Mouse (Mus musculus): Measurements from ENCODE around the gene Cpox. TPM values are rescaled to one million over a fixed set of nuclear protein-coding genes. Genes with fewer than 3 reads are reported as not detected.

The Cpox gene
- polyA plus RNA-seq, 1 experiment from 2014 or later, result 692 TPM

DNA sequence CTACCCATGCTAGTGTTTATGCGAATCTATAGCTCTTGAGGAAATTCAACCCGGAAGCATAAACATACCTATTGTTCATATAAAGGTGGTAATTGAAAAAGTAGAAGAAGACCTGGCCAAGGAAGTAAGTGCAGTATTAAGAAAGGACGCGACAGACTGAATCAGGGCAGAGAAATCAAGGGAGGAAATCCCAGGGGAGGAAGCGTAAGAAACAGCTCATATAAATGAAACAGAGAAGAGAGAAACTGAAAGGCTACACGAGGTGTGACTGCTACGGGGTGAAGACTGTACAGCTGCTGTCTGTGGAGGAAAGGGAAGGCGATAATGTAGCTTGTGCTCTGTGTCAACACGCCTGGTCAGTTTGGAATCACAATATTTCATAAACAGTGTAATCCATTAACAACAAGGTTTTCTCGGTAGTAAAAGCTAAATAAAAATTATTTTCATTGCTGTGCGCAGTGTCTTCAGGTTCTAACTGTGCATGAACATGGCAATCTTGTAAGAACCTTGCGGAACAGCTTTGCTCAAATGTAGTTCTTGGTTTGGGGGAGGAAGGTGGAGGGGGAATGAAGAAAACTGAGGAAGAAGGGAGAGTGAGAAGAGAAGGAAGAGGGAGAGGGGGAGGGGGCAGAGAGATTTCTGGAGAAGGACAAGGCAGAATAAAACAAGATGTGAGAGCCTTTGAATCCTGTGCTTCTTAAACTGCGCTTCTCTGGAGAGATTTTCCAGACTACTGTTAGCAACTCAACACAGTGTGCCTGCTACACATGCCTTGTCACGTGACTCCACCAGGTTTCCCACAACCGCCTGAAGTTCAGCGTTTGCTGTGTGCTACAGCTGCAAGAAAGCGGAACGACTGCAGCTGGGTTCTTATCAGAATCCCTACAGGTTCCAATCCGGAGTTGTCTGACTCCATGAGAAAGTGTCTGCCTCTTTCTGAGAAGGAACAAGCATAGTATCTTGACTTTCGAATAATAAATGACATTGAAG lies 15.8 kb downstream of the Cpox start:
- H3K36me3 ChIP-seq, result peaks cover 23% of the 10 kb centered on the region
- H3K9me3 ChIP-seq (replicated peaks), result no peaks in the 10 kb centered on the region
- H3K4me2 ChIP-seq, result peak overlapping the region; percentile 10; the same call in 1 of the 2 replicates
- no peak overlapping the region for H3K9ac ChIP-seq
- H3K4me1 ChIP-seq, result peaks cover 16% of the 10 kb centered on the region
- ATAC-seq, result no peak
- H3K27ac ChIP-seq, result no peak overlapping the region
- 58% methylated on average over 20 of the region's 20 CpGs for WGBS (ENCODE audit: insufficient replicate concordance)
- no peaks in the 10 kb centered on the region for H3K27me3 ChIP-seq (replicated peaks)
- no peak overlapping the region for H3K4me3 ChIP-seq

DNA sequence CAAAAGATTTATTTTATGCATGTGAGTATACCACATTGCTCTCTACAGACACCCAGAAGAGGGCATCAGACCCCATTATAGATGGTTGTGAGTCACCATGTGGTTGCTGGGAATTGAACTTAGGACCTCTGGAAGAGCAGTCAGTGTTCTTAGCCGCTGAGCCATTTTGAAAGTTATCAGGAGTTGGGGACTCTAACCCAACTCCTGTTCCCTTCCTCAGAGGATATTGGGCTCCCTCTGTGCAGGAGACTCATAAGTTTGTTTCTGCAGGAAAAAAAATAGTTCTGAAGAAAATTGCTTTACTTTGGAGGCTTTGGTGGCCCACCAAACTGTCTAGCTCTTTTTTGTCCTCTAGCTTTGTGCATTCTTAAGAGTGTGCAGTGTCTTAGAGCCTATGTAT lies 18.4 kb downstream of the Cpox start:
- ATAC-seq, result no peak
- no peaks in the 10 kb centered on the region for H3K27me3 ChIP-seq (replicated peaks)
- H3K4me2 ChIP-seq, result no peak overlapping the region
- H3K4me3 ChIP-seq, result no peak overlapping the region
- no peak overlapping the region for H3K27ac ChIP-seq
- no peak overlapping the region for H3K9ac ChIP-seq
- WGBS (ENCODE audit: insufficient replicate concordance), result 78% methylated on average over 1 of the region's 1 CpGs
- no peaks in the 10 kb centered on the region for H3K9me3 ChIP-seq (replicated peaks)
- no peaks in the 10 kb centered on the region for H3K36me3 ChIP-seq
- H3K4me1 ChIP-seq, result peaks cover 10% of the 10 kb centered on the region

DNA sequence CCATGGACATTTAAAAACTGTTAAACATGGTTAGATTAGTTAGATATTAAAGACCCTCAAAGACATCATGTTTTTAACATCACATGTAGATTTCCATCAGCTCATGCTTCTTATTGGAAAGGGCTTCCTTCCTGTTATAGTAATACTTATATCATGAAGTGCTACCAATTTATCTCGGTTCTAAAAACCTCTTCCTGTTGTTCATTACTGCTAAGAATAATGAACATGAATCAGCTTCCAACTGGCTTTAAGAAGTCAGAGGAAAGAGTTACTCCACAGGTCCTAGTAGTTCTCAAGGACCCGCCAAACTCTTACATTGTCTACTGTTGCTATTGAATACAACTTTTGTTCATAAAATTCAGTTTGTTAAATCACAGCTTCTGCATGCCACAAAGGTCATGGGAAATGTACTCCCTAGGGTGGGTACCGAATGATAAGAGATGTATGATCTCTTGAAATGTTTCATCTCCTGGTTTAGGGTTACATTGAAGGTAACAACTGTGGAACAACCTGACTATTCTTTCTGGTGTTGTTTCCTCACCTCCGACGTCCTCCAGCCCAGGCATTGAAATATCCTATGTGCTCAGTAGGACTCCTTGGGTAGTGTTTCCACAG lies 19.6 kb downstream of the Cpox start:
- Histone ChIP-seq H3K4me2 (no peak overlapping the region), H3K4me3 (no peak overlapping the region), H3K4me1 (peaks cover 10% of the 10 kb centered on the region), H3K27ac (no peak overlapping the region), H3K36me3 (no peaks in the 10 kb centered on the region), H3K9me3 (replicated peaks) (no peaks in the 10 kb centered on the region), H3K9ac (no peak overlapping the region), H3K27me3 (replicated peaks) (no peaks in the 10 kb centered on the region)
- WGBS (ENCODE audit: insufficient replicate concordance), result 60% methylated on average over 5 of the region's 5 CpGs
- no peak for ATAC-seq

DNA sequence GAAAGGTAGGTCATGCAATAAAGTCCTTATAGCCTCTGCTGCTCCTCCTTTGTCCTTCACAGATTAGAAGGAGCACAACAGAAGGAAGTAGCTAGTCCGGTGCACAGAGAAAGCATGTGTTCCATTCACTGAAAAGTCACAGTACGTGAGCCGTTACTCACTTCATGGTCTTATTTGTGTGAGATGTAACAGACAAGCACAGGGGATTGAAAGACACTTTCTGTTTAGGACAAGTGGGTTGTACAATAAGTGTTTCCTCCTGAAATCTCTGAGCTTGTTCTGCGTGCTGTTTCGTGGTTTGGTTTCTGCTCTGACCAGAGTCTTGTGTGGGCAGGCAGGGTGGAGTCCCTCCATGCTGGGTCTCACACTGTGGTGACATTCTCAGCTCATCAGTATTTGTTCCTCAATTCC lies 20.2 kb downstream of the Cpox start:
- Histone ChIP-seq H3K9me3 (replicated peaks) (no peaks in the 10 kb centered on the region), H3K27me3 (replicated peaks) (no peaks in the 10 kb centered on the region), H3K9ac (no peak overlapping the region), H3K4me1 (peaks cover 10% of the 10 kb centered on the region), H3K4me3 (no peak overlapping the region), H3K4me2 (no peak overlapping the region), H3K27ac (no peak overlapping the region), H3K36me3 (no peaks in the 10 kb centered on the region)
- 56% methylated on average over 5 of the region's 5 CpGs for WGBS (ENCODE audit: insufficient replicate concordance)
- ATAC-seq, result no peak

DNA sequence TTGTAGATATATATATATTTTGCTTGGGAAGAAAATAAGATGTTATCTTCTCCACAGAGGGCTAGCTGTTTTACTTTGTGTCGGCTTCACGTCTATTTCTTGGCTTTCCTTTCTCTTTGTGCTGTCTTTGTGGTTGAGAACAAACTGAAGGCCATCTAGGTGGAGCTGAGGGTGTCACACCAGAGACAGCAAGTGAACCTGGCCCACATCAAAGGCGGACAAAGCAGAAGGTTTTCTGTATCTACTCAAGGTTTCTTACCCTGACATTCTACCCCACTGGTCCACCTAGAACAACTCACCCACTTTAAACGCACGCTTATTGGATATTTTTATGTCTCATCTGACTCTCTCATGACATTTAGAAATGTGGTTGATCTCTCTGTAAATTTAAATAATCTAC lies 24.0 kb downstream of the Cpox start:
- H3K27me3 ChIP-seq (replicated peaks), result no peaks in the 10 kb centered on the region
- no peaks in the 10 kb centered on the region for H3K4me1 ChIP-seq
- H3K4me2 ChIP-seq, result no peak overlapping the region
- no peaks in the 10 kb centered on the region for H3K9me3 ChIP-seq (replicated peaks)
- H3K9ac ChIP-seq, result no peak overlapping the region
- H3K27ac ChIP-seq, result no peak overlapping the region
- WGBS (ENCODE audit: insufficient replicate concordance), result 73% methylated on average over 5 of the region's 5 CpGs
- no peak overlapping the region for H3K4me3 ChIP-seq
- H3K36me3 ChIP-seq, result no peaks in the 10 kb centered on the region
- ATAC-seq, result no peak

DNA sequence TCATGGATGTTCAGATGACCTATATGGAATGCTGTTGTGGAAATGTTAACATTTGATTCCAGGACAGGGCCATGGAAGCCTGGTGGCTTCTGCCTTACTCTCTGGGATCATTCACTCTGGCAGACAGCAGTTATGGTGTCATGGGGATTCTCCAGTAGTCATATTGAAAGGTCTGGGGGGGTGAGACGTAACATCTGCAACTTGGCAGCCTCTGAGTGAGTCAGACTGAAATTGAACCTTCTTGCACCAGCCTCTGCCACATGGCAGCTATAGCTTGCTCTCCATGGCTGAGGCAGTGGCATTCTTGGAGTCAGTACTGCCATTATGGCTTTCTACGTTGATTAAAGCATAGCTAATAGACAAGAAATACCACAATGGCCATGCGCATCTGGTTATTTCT lies 26.7 kb downstream of the Cpox start:
- no peak overlapping the region for H3K9ac ChIP-seq
- no peaks in the 10 kb centered on the region; the same call in 1 of the 2 replicates for H3K27me3 ChIP-seq (replicated peaks)
- no peak overlapping the region for H3K4me3 ChIP-seq
- ATAC-seq, result no peak
- H3K36me3 ChIP-seq, result no peaks in the 10 kb centered on the region
- H3K27ac ChIP-seq, result no peak overlapping the region
- no peaks in the 10 kb centered on the region for H3K4me1 ChIP-seq
- 80% methylated on average over 3 of the region's 3 CpGs for WGBS (ENCODE audit: insufficient replicate concordance)
- H3K4me2 ChIP-seq, result no peak overlapping the region
- no peaks in the 10 kb centered on the region for H3K9me3 ChIP-seq (replicated peaks)

DNA sequence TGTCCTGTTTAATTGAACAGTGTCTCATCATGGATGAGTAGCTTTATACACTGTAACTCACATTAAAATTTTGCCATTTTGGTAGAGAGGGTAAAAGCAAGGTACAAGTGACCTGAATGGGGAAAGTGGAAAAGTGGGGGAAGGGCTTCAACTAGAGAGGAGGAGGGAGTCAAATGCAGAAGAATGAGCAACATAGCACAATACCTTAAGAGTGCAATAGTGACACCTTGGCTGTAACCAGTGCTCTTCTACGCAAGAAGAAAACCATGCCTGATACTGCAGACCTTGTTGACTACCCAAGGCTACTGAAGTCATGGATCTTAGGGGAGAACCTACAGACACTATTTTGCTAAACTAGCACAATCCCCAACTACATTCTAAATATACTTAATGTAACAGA lies 27.2 kb downstream of the Cpox start:
- WGBS (ENCODE audit: insufficient replicate concordance), result 83% methylated on average over 1 of the region's 1 CpGs
- no peak overlapping the region for H3K9ac ChIP-seq
- H3K4me1 ChIP-seq, result no peaks in the 10 kb centered on the region
- H3K27me3 ChIP-seq (replicated peaks), result no peaks in the 10 kb centered on the region; the same call in 1 of the 2 replicates
- no peak for ATAC-seq
- H3K27ac ChIP-seq, result no peak overlapping the region
- H3K36me3 ChIP-seq, result no peaks in the 10 kb centered on the region
- H3K9me3 ChIP-seq (replicated peaks), result no peaks in the 10 kb centered on the region
- H3K4me3 ChIP-seq, result no peak overlapping the region
- no peak overlapping the region for H3K4me2 ChIP-seq

DNA sequence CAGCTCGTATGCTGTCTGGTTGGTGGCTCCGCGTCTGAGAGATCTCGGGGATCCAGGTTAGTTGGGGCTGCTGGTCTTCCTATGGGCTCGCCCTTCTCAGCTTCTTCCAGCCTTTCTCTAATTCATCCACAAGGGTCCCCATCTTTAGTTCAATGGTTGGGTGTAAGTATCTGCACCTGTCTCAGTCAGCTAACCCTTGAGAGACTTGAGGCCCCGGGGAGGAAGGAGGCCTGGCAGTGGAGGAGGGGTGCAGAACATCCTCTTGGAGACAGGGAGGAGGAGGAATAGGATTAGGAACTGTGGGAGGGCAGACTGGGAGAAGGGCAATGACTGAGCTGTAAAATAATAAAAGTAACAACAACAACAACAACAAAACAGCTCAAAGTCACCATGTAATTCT lies 30.1 kb downstream of the Cpox start:
- no peak overlapping the region for H3K9ac ChIP-seq
- H3K9me3 ChIP-seq (replicated peaks), result no peaks in the 10 kb centered on the region
- no peak overlapping the region for H3K27ac ChIP-seq
- 0 out of 2 replicates have a peak, but pooled peaks cover 5% of the 10 kb centered on the region for H3K4me1 ChIP-seq
- WGBS (ENCODE audit: insufficient replicate concordance), result 64% methylated on average over 6 of the region's 6 CpGs
- peaks cover 6% of the 10 kb centered on the region for H3K27me3 ChIP-seq (replicated peaks)
- ATAC-seq, result no peak
- no peaks in the 10 kb centered on the region for H3K36me3 ChIP-seq
- H3K4me3 ChIP-seq, result no peak overlapping the region
- no peak overlapping the region for H3K4me2 ChIP-seq

DNA sequence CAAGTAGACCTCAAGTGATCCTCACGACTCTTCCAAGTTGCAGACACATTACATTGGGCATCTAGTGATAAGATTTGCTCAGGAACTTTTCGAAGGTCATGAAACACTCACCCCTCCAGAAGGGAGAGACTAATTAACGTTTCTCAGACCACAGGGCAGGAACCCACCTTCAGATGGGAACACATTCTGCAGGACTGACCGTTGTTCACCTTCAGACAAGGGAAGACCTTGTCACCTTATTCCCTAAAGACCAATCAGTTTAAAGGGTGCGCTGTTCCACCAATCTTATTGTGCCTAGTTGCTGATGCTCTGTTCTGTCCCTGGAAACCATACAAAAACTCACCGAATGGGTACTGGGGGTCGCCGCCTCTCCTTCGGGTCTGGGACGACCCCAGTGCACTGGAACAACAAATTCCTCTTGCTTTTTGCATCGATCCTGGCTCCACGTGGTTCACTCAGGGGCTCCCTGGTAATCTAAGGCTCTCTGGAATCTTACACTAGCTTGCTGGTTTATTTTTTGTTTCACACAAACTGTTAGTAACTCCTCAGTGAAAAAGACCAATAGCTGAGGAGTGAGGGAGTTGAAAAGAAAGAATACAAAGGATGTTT lies 30.8 kb downstream of the Cpox start:
- H3K4me3 ChIP-seq, result no peak overlapping the region
- 70% methylated on average over 12 of the region's 12 CpGs for WGBS (ENCODE audit: insufficient replicate concordance)
- no peak overlapping the region for H3K27ac ChIP-seq
- H3K27me3 ChIP-seq (replicated peaks), result peaks cover 6% of the 10 kb centered on the region
- H3K4me2 ChIP-seq, result no peak overlapping the region
- no peaks in the 10 kb centered on the region for H3K9me3 ChIP-seq (replicated peaks)
- 0 out of 2 replicates have a peak, but pooled peaks cover 5% of the 10 kb centered on the region for H3K4me1 ChIP-seq
- no peak overlapping the region for H3K9ac ChIP-seq
- H3K36me3 ChIP-seq, result no peaks in the 10 kb centered on the region
- no peak for ATAC-seq

DNA sequence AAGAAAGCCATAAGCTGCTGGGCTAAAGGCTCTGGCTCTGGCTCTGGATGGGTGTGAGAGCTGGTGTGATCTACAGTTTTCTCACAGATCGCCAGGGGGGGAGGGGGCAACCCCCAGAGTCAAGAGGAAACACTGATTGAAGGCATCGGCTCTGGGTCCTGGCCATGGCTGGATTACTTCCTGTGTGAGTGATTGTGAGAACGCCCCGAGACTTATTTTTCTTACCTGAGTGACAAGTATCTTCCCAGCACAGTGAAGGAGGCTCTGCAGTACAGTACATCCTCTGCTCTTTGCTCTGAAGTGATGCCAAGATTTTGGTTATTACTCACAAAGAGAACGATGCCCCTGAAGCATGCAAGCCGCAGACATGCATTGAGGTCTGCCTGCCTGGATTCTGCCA lies 31.7 kb downstream of the Cpox start:
- 0 out of 2 replicates have a peak, but pooled peaks cover 5% of the 10 kb centered on the region for H3K4me1 ChIP-seq
- no peak overlapping the region for H3K9ac ChIP-seq
- no peak overlapping the region for H3K27ac ChIP-seq
- no peaks in the 10 kb centered on the region for H3K9me3 ChIP-seq (replicated peaks)
- WGBS (ENCODE audit: insufficient replicate concordance), result 44% methylated on average over 6 of the region's 6 CpGs
- ATAC-seq, result no peak
- no peak overlapping the region for H3K4me2 ChIP-seq
- H3K27me3 ChIP-seq (replicated peaks), result peaks cover 6% of the 10 kb centered on the region
- no peak overlapping the region for H3K4me3 ChIP-seq
- H3K36me3 ChIP-seq, result no peaks in the 10 kb centered on the region

DNA sequence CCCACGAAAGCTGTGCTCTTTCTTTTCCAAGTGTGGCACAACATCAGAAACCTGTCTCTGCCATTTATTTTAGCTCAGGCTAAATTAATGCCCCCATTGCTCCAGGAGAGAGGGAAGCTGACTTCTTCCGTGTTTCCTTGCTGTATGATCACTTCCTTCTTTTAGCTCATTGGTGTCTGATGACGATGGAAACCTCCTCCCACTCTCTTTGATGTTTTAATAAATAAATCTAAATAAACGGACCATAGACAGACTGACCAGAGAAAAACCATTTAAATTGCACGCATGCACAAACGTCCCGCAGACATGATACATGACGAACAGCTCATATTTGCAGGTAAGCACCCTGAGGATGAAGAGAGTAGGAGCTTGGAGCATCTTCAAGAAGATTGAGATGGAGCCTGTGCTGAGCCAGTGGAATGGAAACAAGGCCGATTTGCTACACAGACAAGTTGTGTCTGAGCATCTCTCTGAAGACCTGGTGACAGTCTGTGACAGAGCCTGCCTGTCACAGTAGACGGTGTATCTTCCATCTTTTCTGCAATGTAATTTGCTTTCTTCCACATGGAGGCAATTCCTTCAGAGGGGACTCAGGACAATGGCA lies 32.3 kb downstream of the Cpox start:
- 62% methylated on average over 10 of the region's 10 CpGs for WGBS (ENCODE audit: insufficient replicate concordance)
- no peak for ATAC-seq
- Histone ChIP-seq H3K4me3 (no peak overlapping the region), H3K27me3 (replicated peaks) (peaks cover 6% of the 10 kb centered on the region), H3K27ac (no peak overlapping the region), H3K36me3 (no peaks in the 10 kb centered on the region), H3K4me1 (0 out of 2 replicates have a peak, but pooled peaks cover 5% of the 10 kb centered on the region), H3K9me3 (replicated peaks) (no peaks in the 10 kb centered on the region), H3K9ac (no peak overlapping the region), H3K4me2 (no peak overlapping the region)
